Mouse (Mus musculus) erythroid progenitor cell, adult 5-6 weeks (primary cell): ENCODE measurements around the gene Tpst1. TPM values are rescaled to one million over a fixed set of nuclear protein-coding genes. Genes with fewer than 3 reads are reported as not detected.

Source experiments
- ATAC-seq: replicated peaks from 2 replicates; pipeline ENCODE4 v1.8.0; 2016; ENCODE audit warnings: moderate number of reproducible peaks, mild to moderate bottlenecking, moderate TSS enrichment, inconsistent platforms; ENCODE audit not compliant: poor library complexity, low FRiP score, severe bottlenecking
- total RNA-seq, 2 experiments: library from RNA; stranded (forward) in 1 of 2; stranded (reverse) in 1 of 2; fragments of 150-400 nt in 1 of 2; fragments of 186-747, 209-891 nt in 1 of 2; gene quantifications; 2 replicates each; pipeline versions ENCODE4 v1.2.3 to v1.2.4; 2015 to 2017; ENCODE audit warnings: low replicate concordance in 2 of 2

Gene Tpst1
- total RNA-seq, 2 experiments from 2014 or later, result 4.5 to 11.7 TPM

DNA sequence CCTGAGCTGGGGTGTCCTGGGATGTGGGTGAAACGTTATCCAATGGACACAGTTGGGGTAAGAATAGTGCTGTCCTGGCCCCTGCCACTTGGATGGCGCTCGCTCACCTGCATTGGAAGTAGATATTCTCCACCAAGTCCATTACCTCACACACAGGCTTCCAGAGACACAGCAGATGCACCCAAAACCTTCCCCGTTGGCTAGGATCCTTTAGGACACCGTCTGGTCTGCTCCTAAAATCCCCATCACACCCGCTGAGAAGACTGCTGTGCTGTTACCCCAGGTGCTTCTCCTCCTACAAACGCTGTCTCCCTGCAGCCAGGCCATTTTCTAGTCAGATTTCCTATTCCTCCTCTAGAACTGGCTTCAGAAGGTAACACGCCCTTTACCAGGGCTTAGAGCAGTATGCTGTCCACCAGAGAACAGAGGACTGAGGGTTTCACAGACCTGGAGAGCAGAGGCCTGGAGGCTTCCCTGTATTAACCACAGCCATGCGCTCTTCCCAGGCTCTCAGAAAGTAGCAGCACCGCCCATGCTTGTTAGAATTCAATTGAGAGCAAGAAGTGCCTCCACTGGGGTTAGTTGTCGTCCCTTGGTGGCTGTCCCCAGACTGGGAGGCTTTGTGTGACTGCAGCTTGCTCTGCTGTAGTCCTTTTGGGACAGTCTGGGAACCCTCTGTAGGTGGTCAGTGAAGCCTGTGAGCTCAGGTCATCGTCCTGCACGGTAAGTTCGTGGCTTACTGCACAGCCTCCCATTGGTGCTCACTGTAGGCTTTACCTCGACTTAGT, 21.9 kb upstream of the Tpst1 start:
- no peak for ATAC-seq

GRCm38 (mm10) chr5:130052510-130052909, 20.6 kb upstream of the Tpst1 start:
- ATAC-seq, result no peak

DNA sequence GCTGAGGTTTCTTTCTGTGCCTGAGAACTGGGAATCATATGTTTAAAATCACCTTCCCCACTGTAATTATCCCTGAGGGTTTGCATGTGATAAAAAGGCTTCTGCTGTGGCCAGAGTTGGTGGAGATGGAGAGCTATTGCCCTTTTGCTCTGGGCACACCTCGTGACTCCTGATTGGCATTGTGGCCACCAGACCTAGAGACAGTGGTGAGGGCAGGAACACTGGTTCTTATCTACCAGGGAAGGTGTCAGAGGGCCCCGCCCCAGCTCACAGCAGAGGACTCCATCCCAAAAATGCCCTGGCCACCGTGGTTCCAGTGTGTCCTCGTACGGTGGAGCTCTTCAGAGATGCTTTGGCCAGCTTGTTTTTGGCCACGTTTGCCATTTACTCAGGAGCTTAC, 20.2 kb upstream of the Tpst1 start:
- no peak for ATAC-seq

- no peak for ATAC-seq
Measured at GRCm38 (mm10) chr5:130055688-130056087, 17.4 kb upstream of the Tpst1 start.

- ATAC-seq, result no peak
Measured at GRCm38 (mm10) chr5:130056303-130056702, 16.8 kb upstream of the Tpst1 start.

DNA sequence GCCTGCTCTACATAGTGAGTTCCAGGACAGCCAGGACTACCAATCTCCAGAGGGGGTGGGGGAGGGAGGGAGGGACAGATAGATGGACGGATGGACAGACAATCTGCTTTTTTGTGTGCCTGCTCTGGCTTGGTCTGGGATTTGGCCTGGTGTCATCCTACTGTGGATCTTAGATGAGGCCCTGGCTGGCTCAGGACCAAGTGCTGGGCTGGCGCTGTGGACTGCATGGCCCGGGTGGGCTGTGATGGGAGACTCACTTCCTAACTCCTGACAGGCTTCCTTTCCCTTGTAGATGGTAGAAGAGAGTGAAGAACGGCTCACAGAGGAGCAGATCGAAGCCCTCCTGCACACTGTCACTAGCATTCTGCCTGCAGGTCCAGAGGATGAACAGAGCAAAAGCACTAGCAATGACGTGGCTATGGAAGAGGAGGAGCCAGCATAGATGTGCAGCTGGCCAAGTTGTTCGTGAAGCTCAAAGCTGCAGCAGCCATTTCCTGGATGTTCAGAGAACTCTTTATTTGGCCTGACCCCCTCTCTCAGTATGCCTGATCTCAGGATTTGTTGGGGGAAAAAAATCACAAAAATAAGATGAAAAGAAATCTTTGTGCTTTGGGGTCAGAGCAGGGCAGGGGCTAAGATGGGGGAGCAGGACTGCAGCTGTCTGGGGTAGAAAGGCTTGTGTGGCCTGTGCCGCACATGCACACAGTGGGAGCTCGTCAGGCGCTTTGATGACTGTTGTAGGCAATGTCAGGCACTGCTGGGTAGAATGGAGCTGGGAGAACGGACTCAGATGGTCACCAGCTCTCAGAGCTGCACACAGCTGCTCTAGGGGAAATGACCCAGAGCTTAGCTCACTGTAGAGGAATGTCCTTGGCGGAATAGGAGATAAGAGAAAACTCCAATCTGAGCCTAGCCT, 13.5 kb upstream of the Tpst1 start:
- ATAC-seq, result no peak

GRCm38 (mm10) chr5:130060329-130060665, 12.8 kb upstream of the Tpst1 start:
- no peak for ATAC-seq

DNA sequence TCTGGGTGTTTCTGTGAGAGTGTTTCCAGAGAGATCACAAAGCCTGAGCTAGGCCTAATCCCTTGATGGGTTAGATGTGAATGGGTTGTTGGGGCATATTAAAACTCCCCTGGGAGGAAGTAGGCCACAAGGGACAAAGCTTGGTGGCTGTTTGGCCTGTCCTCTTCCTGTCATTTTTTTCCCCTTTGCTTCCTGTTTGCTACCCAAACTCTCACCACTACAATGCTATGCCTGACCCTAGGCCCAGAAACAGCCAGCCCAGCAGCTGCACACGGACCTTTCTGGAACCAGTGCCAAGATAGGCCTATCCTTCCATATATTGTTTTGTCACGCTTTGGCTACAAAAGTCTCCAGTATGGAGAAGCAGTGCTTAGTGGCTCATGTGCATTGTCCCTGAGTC, 11.0 kb upstream of the Tpst1 start:
- no peak for ATAC-seq

- ATAC-seq, result no peak
Measured at GRCm38 (mm10) chr5:130063760-130064159, 9.4 kb upstream of the Tpst1 start.

GRCm38 (mm10) chr5:130065579-130065978, 7.5 kb upstream of the Tpst1 start:
- no peak; the same call in 1 of the 2 replicates for ATAC-seq

GRCm38 (mm10) chr5:130067841-130068264, 5.3 kb upstream of the Tpst1 start:
- ATAC-seq, result no peak

DNA sequence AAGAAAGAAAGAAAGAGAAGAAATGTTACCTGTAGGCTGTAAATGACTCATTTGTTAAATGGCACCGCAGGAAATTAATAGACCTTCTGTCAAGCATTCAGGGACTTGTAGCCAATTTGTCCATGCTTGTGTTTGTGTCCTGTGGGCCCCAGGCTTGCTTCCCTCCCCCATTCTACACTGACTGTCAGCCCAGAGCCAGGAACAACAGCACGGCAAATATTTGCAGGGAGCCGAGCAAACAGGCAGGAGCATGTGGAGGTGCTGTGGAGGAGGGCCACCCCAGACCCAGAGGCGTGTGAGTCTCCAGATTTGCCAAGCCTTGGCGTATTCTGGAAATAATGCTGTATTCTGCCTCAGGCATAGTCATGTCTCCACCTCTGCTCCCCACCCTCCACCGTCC, 1.4 kb downstream of the Tpst1 start:
- no peak for ATAC-seq

GRCm38 (mm10) chr5:130076396-130076795, 3.3 kb downstream of the Tpst1 start:
- ATAC-seq, result no peak

- ATAC-seq, result no peak
Measured at GRCm38 (mm10) chr5:130078096-130078833, 5.1 kb downstream of the Tpst1 start.

- ATAC-seq, result no peak
Measured at GRCm38 (mm10) chr5:130078834-130079156, 5.7 kb downstream of the Tpst1 start.

DNA sequence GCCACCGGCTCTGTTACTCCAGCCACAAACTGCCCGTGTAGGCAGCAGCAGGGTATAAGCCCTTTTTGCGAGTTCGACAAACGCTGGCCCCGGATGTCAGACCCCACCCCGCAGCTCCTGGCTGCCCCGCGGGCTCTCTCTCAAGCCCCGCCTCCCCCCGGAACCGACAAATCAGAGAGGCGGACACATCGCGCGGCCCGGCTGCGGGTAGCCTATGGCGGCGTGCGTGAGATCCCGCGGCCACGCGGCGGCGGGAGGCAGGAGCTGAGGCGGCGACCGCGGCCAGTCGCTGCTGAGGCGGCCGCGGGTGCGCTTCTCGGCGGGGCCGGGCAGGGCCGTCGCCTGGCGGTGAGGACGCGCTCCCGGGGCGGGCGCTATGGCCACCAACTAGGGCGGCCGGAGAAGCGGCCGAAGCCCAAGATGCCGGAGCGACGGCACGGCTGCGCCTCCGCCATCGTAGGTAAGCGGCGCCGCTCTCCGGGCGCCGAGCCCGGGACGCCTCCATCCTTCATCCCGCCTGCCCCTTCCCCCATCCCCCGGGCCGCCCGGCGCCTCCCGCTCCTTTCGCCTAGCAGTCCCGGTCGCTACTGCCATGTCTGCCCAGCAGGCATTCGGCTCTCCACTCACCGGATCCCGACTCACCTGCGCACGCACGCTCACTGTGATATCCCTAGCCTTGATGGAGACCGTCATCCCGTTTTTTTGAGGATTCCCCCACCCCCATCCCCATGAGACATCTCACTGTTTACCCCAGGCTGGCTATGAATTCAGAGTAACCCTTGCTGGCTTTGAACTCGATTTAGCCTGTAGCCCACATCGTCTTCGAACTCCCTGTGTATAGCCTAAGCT, 6.3 kb downstream of the Tpst1 start:
- ATAC-seq, result peak; percentile 93

GRCm38 (mm10) chr5:130080051-130080681, 7.0 kb downstream of the Tpst1 start:
- no peak for ATAC-seq

GRCm38 (mm10) chr5:130081181-130081881, 8.2 kb downstream of the Tpst1 start:
- no peak for ATAC-seq

DNA sequence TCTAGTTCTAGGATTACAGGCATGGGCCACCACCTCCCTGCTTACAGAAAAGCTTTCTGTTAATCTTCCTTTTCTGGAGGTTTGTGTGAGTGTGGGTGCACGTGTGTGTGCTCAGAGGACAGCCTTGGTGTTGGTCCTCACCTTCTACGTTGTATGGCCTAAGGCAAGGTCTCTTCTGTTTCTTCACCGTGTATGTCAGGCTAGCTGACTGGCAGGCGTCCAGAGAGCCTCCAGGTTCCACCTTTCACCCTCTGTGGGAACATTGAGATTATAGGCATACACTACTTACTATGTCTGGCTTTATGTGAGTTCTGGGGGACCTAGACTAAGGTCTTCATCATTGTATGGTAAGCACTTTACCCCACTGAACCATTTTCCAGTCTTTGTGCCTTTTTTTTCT, 9.3 kb downstream of the Tpst1 start:
- no peak for ATAC-seq
